Mouse (Mus musculus): ENCODE data around the gene Klhl18. TPM values are rescaled to one million over a fixed set of nuclear protein-coding genes. Genes with fewer than 3 reads are reported as not detected.

Gene Klhl18
- polyA plus RNA-seq, 1 experiment from 2014 or later: 19.3 TPM

GRCm38 (mm10) chr9:110436041-110436440 is 40.5 kb downstream of the Klhl18 start:
- 95% methylated on average over 11 of the region's 11 CpGs for WGBS
- H3K36me3 ChIP-seq (ENCODE audit: control insufficient read depth, insufficient read depth): peaks cover 8% of the 10 kb centered on the region; the same call in 1 of the 2 replicates

GRCm38 (mm10) chr9:110433045-110433444 is 43.4 kb downstream of the Klhl18 start:
- ATAC-seq: no peak
- WGBS: 95% methylated on average over 2 of the region's 2 CpGs

More at GRCm38 (mm10) chr9:110436041-110436440, 40.5 kb downstream of the Klhl18 start:
- H3K4me1 ChIP-seq (replicated peaks; ENCODE audit: control insufficient read depth, insufficient read depth, low read length): no peaks in the 10 kb centered on the region
- no peak for ATAC-seq
- H3K9me3 ChIP-seq (ENCODE audit: control insufficient read depth, low read length): no peaks in the 10 kb centered on the region
- no peak overlapping the region for H3K4me2 ChIP-seq (ENCODE audit: low read length)
- no peak overlapping the region for H3K27ac ChIP-seq (ENCODE audit: low read length)
- H3K4me3 ChIP-seq (replicated peaks; ENCODE audit: low read length): no peak overlapping the region
- H3K9ac ChIP-seq (replicated peaks; ENCODE audit: low read depth, low read length): no peak overlapping the region
- no peaks in the 10 kb centered on the region for H3K27me3 ChIP-seq (replicated peaks; ENCODE audit: control insufficient read depth, insufficient read depth, low read length)

GRCm38 (mm10) chr9:110431241-110431640 is 45.3 kb downstream of the Klhl18 start:
- H3K27ac ChIP-seq (ENCODE audit: low read length): no peak overlapping the region
- ATAC-seq: no peak
- H3K4me2 ChIP-seq (ENCODE audit: low read length): no peak overlapping the region
- peaks cover 20% of the 10 kb centered on the region for H3K36me3 ChIP-seq (ENCODE audit: control insufficient read depth, insufficient read depth)
- 70% methylated on average over 8 of the region's 8 CpGs for WGBS
- no peaks in the 10 kb centered on the region for H3K4me1 ChIP-seq (replicated peaks; ENCODE audit: control insufficient read depth, insufficient read depth, low read length)
- H3K9me3 ChIP-seq (ENCODE audit: control insufficient read depth, low read length): no peaks in the 10 kb centered on the region
- H3K27me3 ChIP-seq (replicated peaks; ENCODE audit: control insufficient read depth, insufficient read depth, low read length): no peaks in the 10 kb centered on the region
- H3K4me3 ChIP-seq (replicated peaks; ENCODE audit: low read length): no peak overlapping the region
- H3K9ac ChIP-seq (replicated peaks; ENCODE audit: low read depth, low read length): no peak overlapping the region

More at GRCm38 (mm10) chr9:110433045-110433444, 43.4 kb downstream of the Klhl18 start:
- Histone ChIP-seq H3K9ac (replicated peaks; ENCODE audit: low read depth, low read length) (no peak overlapping the region), H3K4me2 (ENCODE audit: low read length) (no peak overlapping the region), H3K9me3 (ENCODE audit: control insufficient read depth, low read length) (no peaks in the 10 kb centered on the region), H3K4me3 (replicated peaks; ENCODE audit: low read length) (no peak overlapping the region), H3K4me1 (replicated peaks; ENCODE audit: control insufficient read depth, insufficient read depth, low read length) (no peaks in the 10 kb centered on the region), H3K36me3 (ENCODE audit: control insufficient read depth, insufficient read depth) (peaks cover 20% of the 10 kb centered on the region), H3K27ac (ENCODE audit: low read length) (no peak overlapping the region), H3K27me3 (replicated peaks; ENCODE audit: control insufficient read depth, insufficient read depth, low read length) (no peaks in the 10 kb centered on the region)

- H3K4me2 ChIP-seq (ENCODE audit: low read length): no peak within 1 kb of the TSS
- WGBS: 89% methylated on average over 12 of the region's 12 CpGs
These were observed 56.9 kb downstream of the Klhl18 start, which contains the start of gene Ngp for GRCm38 (mm10) chr9:110419511-110420112. Gene Ngp, plus strand, starts transcription at chr9:110419747.

GRCm38 (mm10) chr9:110413785-110414184 is 62.7 kb downstream of the Klhl18 start:
- Histone ChIP-seq H3K9me3 (ENCODE audit: control insufficient read depth, low read length) (no peaks in the 10 kb centered on the region), H3K4me2 (ENCODE audit: low read length) (no peak overlapping the region), H3K27me3 (replicated peaks; ENCODE audit: control insufficient read depth, insufficient read depth, low read length) (no peaks in the 10 kb centered on the region), H3K4me3 (replicated peaks; ENCODE audit: low read length) (no peak overlapping the region), H3K36me3 (ENCODE audit: control insufficient read depth, insufficient read depth) (no peaks in the 10 kb centered on the region), H3K4me1 (replicated peaks; ENCODE audit: control insufficient read depth, insufficient read depth, low read length) (peaks cover under 1% of the 10 kb centered on the region), H3K9ac (replicated peaks; ENCODE audit: low read depth, low read length) (no peak overlapping the region), H3K27ac (ENCODE audit: low read length) (no peak overlapping the region)
- ATAC-seq: no peak
- 48% methylated on average over 9 of the region's 9 CpGs for WGBS

More at GRCm38 (mm10) chr9:110419511-110420112, 56.9 kb downstream of the Klhl18 start, which contains the start of gene Ngp:
- no peaks in the 10 kb centered on the region for H3K9me3 ChIP-seq (ENCODE audit: control insufficient read depth, low read length)
- no peaks in the 10 kb centered on the region for H3K36me3 ChIP-seq (ENCODE audit: control insufficient read depth, insufficient read depth)
- H3K9ac ChIP-seq (replicated peaks; ENCODE audit: low read depth, low read length): no peak within 1 kb of the TSS
- ATAC-seq: no peak
- H3K4me1 ChIP-seq (replicated peaks; ENCODE audit: control insufficient read depth, insufficient read depth, low read length): no peaks in the 10 kb centered on the region
- no peak within 1 kb of the TSS for H3K4me3 ChIP-seq (replicated peaks; ENCODE audit: low read length)
- no peaks in the 10 kb centered on the region for H3K27me3 ChIP-seq (replicated peaks; ENCODE audit: control insufficient read depth, insufficient read depth, low read length)
- H3K27ac ChIP-seq (ENCODE audit: low read length): no peak within 1 kb of the TSS

GRCm38 (mm10) chr9:110412926-110413325 is 63.6 kb downstream of the Klhl18 start:
- Histone ChIP-seq H3K27me3 (replicated peaks; ENCODE audit: control insufficient read depth, insufficient read depth, low read length) (no peaks in the 10 kb centered on the region), H3K4me3 (replicated peaks; ENCODE audit: low read length) (no peak overlapping the region), H3K9me3 (ENCODE audit: control insufficient read depth, low read length) (no peaks in the 10 kb centered on the region), H3K36me3 (ENCODE audit: control insufficient read depth, insufficient read depth) (no peaks in the 10 kb centered on the region), H3K4me2 (ENCODE audit: low read length) (no peak overlapping the region), H3K9ac (replicated peaks; ENCODE audit: low read depth, low read length) (no peak overlapping the region), H3K4me1 (replicated peaks; ENCODE audit: control insufficient read depth, insufficient read depth, low read length) (peaks cover 3% of the 10 kb centered on the region), H3K27ac (ENCODE audit: low read length) (no peak overlapping the region)
- ATAC-seq: no peak
- 82% methylated on average over 7 of the region's 7 CpGs for WGBS

- H3K4me1 ChIP-seq (replicated peaks; ENCODE audit: control insufficient read depth, insufficient read depth, low read length): peaks cover 11% of the 10 kb centered on the region
- H3K27ac ChIP-seq (ENCODE audit: low read length): no peak overlapping the region
- H3K4me2 ChIP-seq (ENCODE audit: low read length): no peak overlapping the region
- H3K9me3 ChIP-seq (ENCODE audit: control insufficient read depth, low read length): no peaks in the 10 kb centered on the region
- no peaks in the 10 kb centered on the region for H3K36me3 ChIP-seq (ENCODE audit: control insufficient read depth, insufficient read depth)
- WGBS: 44% methylated on average over 6 of the region's 6 CpGs
- H3K4me3 ChIP-seq (replicated peaks; ENCODE audit: low read length): no peak overlapping the region
- no peak for ATAC-seq
- no peak overlapping the region for H3K9ac ChIP-seq (replicated peaks; ENCODE audit: low read depth, low read length)
- H3K27me3 ChIP-seq (replicated peaks; ENCODE audit: control insufficient read depth, insufficient read depth, low read length): no peaks in the 10 kb centered on the region
These were observed 65.3 kb downstream of the Klhl18 start for GRCm38 (mm10) chr9:110410908-110411887.

GRCm38 (mm10) chr9:110408099-110408773 is 68.3 kb downstream of the Klhl18 start, which contains the start of gene Ptpn23:
Gene Ptpn23, minus strand, starts transcription at chr9:110408213.
- no peaks in the 10 kb centered on the region for H3K27me3 ChIP-seq (replicated peaks; ENCODE audit: control insufficient read depth, insufficient read depth, low read length)
- H3K4me2 ChIP-seq (ENCODE audit: low read length): peak within 1 kb of the TSS; percentile 78
- H3K36me3 ChIP-seq (ENCODE audit: control insufficient read depth, insufficient read depth): no peaks in the 10 kb centered on the region
- H3K4me1 ChIP-seq (replicated peaks; ENCODE audit: control insufficient read depth, insufficient read depth, low read length): peaks cover 16% of the 10 kb centered on the region
- H3K9ac ChIP-seq (replicated peaks; ENCODE audit: low read depth, low read length): peak within 1 kb of the TSS; percentile 85
- H3K27ac ChIP-seq (ENCODE audit: low read length): peak within 1 kb of the TSS; percentile 86
- peak; percentile 96 for ATAC-seq
- peak within 1 kb of the TSS; percentile 77 for H3K4me3 ChIP-seq (replicated peaks; ENCODE audit: low read length)
- H3K9me3 ChIP-seq (ENCODE audit: control insufficient read depth, low read length): no peaks in the 10 kb centered on the region
- WGBS: under 1% methylated on average over 39 of the region's 39 CpGs

All from forebrain, embryonic 16.5 days (tissue).